Comparison of ENCODE assay signal across 31 mouse cellular contexts in the genomic region with DNA sequence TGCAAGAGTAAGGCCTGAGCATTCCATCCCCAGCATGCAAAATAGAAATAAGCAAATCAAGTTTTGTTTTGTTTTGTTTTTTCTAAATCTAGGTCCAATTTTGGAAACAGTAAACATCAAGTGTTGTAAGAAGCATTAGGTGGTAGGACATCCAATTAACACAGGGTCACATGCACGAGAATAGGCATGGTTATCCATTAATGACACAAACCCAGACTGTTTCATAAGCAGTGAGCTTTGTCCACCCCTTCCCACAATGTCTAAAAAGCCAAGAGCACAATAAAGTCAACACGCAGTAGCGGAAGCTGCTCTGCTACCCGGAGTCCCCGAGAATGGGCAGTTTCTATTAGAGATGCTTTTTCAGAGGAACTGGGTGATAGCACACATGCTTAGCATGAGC. TPM values are rescaled to one million over a fixed set of nuclear protein-coding genes. Genes with fewer than 3 reads are reported as not detected.
DNase-seq lines count a peak whose midpoint lies in the region; ATAC-seq lines count a peak whose summit lies in the region.
"Had no signal": no experiment of that assay in that cellular context is flagged by ENCODE, and none has a peak within 500 bp of the region (broad histone marks: within the 10 kb centered on the region; RNA-seq: fewer than 3 reads in every experiment).

No protein-coding gene starts in this region.

- H3K4me1 ChIP-seq in liver, embryonic 13.5 days (replicated peaks), result peaks cover 33% of the 10 kb centered on the region
- 0 out of 2 replicates have a peak, but pooled peaks cover 2% of the 10 kb centered on the region for H3K4me1 ChIP-seq in kidney, embryonic 15.5 days
- H3K4me1 ChIP-seq: embryonic facial prominence, embryonic 12.5 days; forebrain, embryonic 15.5 days; heart, embryonic 12.5 days; hindbrain, embryonic 13.5 days; limb, embryonic 12.5 days; midbrain, embryonic 10.5 days; midbrain, embryonic 15.5 days; neural tube, embryonic 15.5 days had no signal

- H3K4me2 ChIP-seq in liver, embryonic 13.5 days, result no peak overlapping the region
- H3K4me2 ChIP-seq in kidney, embryonic 15.5 days, result no peak overlapping the region
- H3K4me2 ChIP-seq: embryonic facial prominence, embryonic 12.5 days; forebrain, embryonic 15.5 days; heart, embryonic 12.5 days; hindbrain, embryonic 13.5 days; limb, embryonic 12.5 days; midbrain, embryonic 15.5 days; neural tube, embryonic 15.5 days had no signal

- H3K36me3 ChIP-seq in liver, embryonic 13.5 days, result peaks cover 14% of the 10 kb centered on the region; the same call in 1 of the 2 replicates
- no peaks in the 10 kb centered on the region for H3K36me3 ChIP-seq in kidney, embryonic 15.5 days
- H3K36me3 ChIP-seq: embryonic facial prominence, embryonic 12.5 days; forebrain, embryonic 15.5 days; heart, embryonic 12.5 days; hindbrain, embryonic 13.5 days; limb, embryonic 12.5 days; midbrain, embryonic 10.5 days; midbrain, embryonic 15.5 days; neural tube, embryonic 15.5 days had no signal

- ATAC-seq in liver, embryonic 13.5 days (ENCODE audit: low read depth), result no peak
- no peak for ATAC-seq in kidney, embryonic 15.5 days (replicated peaks; ENCODE audit: low FRiP score)
- ATAC-seq: forebrain, embryonic 15.5 days; intestine, embryonic 16.5 days; midbrain, embryonic 15.5 days; Patski had no signal

- no peaks in the 10 kb centered on the region for H3K9me3 ChIP-seq in liver, embryonic 13.5 days (replicated peaks)
- H3K9me3 ChIP-seq in kidney, embryonic 15.5 days (replicated peaks), result no peaks in the 10 kb centered on the region
- H3K9me3 ChIP-seq: embryonic facial prominence, embryonic 12.5 days; forebrain, embryonic 15.5 days; heart, embryonic 12.5 days; hindbrain, embryonic 13.5 days; limb, embryonic 12.5 days; midbrain, embryonic 10.5 days; midbrain, embryonic 15.5 days; neural tube, embryonic 15.5 days had no signal

- H3K27ac ChIP-seq in liver, embryonic 13.5 days, result 0 out of 2 replicates have a peak overlapping the region, but pooled peaks have one; percentile 48
- H3K27ac ChIP-seq in kidney, embryonic 15.5 days, result peak overlapping the region; percentile 68; the same call in 1 of the 2 replicates
- H3K27ac ChIP-seq: embryonic facial prominence, embryonic 12.5 days; forebrain, embryonic 15.5 days; gastrocnemius, adult 2 months; heart, adult 2 months; hindbrain, embryonic 13.5 days; limb, embryonic 12.5 days; midbrain, embryonic 10.5 days; midbrain, embryonic 15.5 days; neural tube, embryonic 15.5 days; stomach, postnatal 0 days had no signal

- no peaks in the 10 kb centered on the region for H3K27me3 ChIP-seq in liver, embryonic 13.5 days
- no peaks in the 10 kb centered on the region for H3K27me3 ChIP-seq in kidney, embryonic 15.5 days
- H3K27me3 ChIP-seq: embryonic facial prominence, embryonic 12.5 days; forebrain, embryonic 15.5 days; heart, embryonic 12.5 days; hindbrain, embryonic 13.5 days; limb, embryonic 12.5 days; midbrain, embryonic 15.5 days; neural tube, embryonic 15.5 days; Patski had no signal

- WGBS in liver, embryonic 13.5 days (ENCODE audit: insufficient replicate concordance), result 76% methylated on average over 5 of the region's 5 CpGs
- 74% methylated on average over 5 of the region's 5 CpGs for WGBS in kidney, embryonic 15.5 days

- H3K9ac ChIP-seq in liver, embryonic 13.5 days, result no peak overlapping the region
- H3K9ac ChIP-seq in kidney, embryonic 15.5 days, result no peak overlapping the region
- H3K9ac ChIP-seq: embryonic facial prominence, embryonic 12.5 days; forebrain, embryonic 15.5 days; heart, embryonic 12.5 days; hindbrain, embryonic 13.5 days; limb, embryonic 12.5 days; midbrain, embryonic 15.5 days; neural tube, embryonic 15.5 days had no signal

- H3K4me3 ChIP-seq in liver, embryonic 13.5 days (replicated peaks), result no peak overlapping the region
- H3K4me3 ChIP-seq in kidney, embryonic 15.5 days (replicated peaks), result no peak overlapping the region
- H3K4me3 ChIP-seq: embryonic facial prominence, embryonic 12.5 days; forebrain, embryonic 15.5 days; gastrocnemius, adult 2 months; heart, adult 2 months; heart, embryonic 12.5 days; hindbrain, embryonic 13.5 days; limb, embryonic 12.5 days; midbrain, embryonic 10.5 days; midbrain, embryonic 15.5 days; neural tube, embryonic 15.5 days had no signal

- no peak for DNase-seq in liver, embryonic 13.5 days
- no peak for DNase-seq in liver
- DNase-seq in kidney, postnatal 25 days, result peak; percentile 53 to 72
- DNase-seq in thymus, postnatal 14 days, result no peak
- DNase-seq in retina, postnatal 1 day, result no peak
- no peak for DNase-seq in cerebellum, postnatal 10 days
- DNase-seq: adrenal gland, postnatal 14 days; cerebellum, adult 11 months; cerebellum, adult 9-10 months; embryo, embryonic 11 days; gastrocnemius, adult 2 months; gastrocnemius, postnatal 36 days; heart, adult 2 months; heart, postnatal 4 days; lung, adult 2 months; lung, postnatal 14 days; right cerebral cortex, postnatal 4 days; thymus, adult 18-20 months; thymus, postnatal 4 days had no signal

RNA-seq across cellular contexts. Expression of gene Bid, which starts 11.5 kb away (rescaled TPM):
- 27.9 and 28.4 TPM in 2 replicates for polyA plus RNA-seq in liver, embryonic 13.5 days (2015; fragmentation: Nextera tagmentation; extraction: Ambion mirVana)
- polyA plus RNA-seq in kidney, embryonic 15.5 days (2015; fragmentation: Nextera tagmentation; extraction: Ambion mirVana), result 22.2 and 23.8 TPM in 2 replicates

Comparison
In these comparisons a context has a peak if more than half of its experiments do, and no peak if none do; other contexts are left out.
1. DNase-seq: peak in kidney, postnatal 25 days (2 of 2); none in liver, embryonic 13.5 days (single experiment), liver (single experiment), thymus, postnatal 14 days (single experiment), retina, postnatal 1 day (single experiment) and cerebellum, postnatal 10 days (0 of 2).